Comparison of ENCODE assay signal across 8 mouse cellular contexts in the genomic region with DNA sequence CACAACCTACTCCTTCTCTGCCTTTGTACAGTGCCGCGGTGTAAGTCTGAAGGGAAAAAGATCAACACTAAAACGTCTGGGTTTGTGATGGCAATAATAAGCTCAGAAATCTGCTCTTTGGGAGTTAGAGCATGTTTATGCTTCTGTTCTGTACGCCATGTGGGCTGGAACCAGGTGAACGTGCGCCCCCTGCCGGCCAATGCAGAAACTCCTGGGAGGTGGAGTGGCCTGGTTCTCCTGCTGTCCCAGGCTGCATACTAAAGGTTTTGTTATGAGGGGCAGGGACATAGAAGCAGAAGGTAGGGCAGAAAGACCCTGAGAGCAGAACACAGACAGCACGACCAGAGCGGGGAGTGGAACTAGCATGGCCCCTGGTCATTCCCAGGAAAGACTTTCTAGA. TPM values are rescaled to one million over a fixed set of nuclear protein-coding genes. Genes with fewer than 3 reads are reported as not detected.
DNase-seq lines count a peak whose midpoint lies in the region; ATAC-seq lines count a peak whose summit lies in the region.

No protein-coding gene starts in this region.

- ATAC-seq in embryonic facial prominence, embryonic 13.5 days (ENCODE audit: insufficient number of reproducible peaks, insufficient read depth, low FRiP score, low TSS enrichment, low read depth) = 0 out of 2 replicates have a peak, but pooled peaks have one; percentile 62
- ATAC-seq in limb, embryonic 12.5 days (ENCODE audit: insufficient number of reproducible peaks, insufficient read depth, low FRiP score, low TSS enrichment, low read depth) = peak; percentile 76; the same call in 1 of the 2 replicates
- ATAC-seq in midbrain, embryonic 16.5 days = peak; percentile 94

- H3K9me3 ChIP-seq in embryonic facial prominence, embryonic 13.5 days = no peaks in the 10 kb centered on the region
- no peaks in the 10 kb centered on the region for H3K9me3 ChIP-seq in limb, embryonic 12.5 days
- no peaks in the 10 kb centered on the region for H3K9me3 ChIP-seq in midbrain, embryonic 16.5 days (replicated peaks; ENCODE audit: control insufficient read depth, low read length, poor library complexity, severe bottlenecking)

- H3K27ac ChIP-seq in embryonic facial prominence, embryonic 13.5 days = no peak overlapping the region
- H3K27ac ChIP-seq in limb, embryonic 12.5 days = no peak overlapping the region
- H3K27ac ChIP-seq in midbrain, embryonic 16.5 days (ENCODE audit: low read length) = no peak overlapping the region

- H3K27me3 ChIP-seq in embryonic facial prominence, embryonic 13.5 days = no peaks in the 10 kb centered on the region
- H3K27me3 ChIP-seq in limb, embryonic 12.5 days = no peaks in the 10 kb centered on the region
- H3K27me3 ChIP-seq in midbrain, embryonic 16.5 days (ENCODE audit: control insufficient read depth, insufficient read depth, low read depth, low read length) = no peaks in the 10 kb centered on the region

- 0 out of 2 replicates have a peak overlapping the region, but pooled peaks have one; percentile 44 for H3K9ac ChIP-seq in embryonic facial prominence, embryonic 13.5 days
- H3K9ac ChIP-seq in limb, embryonic 12.5 days (replicated peaks) = no peak overlapping the region
- H3K9ac ChIP-seq in midbrain, embryonic 16.5 days (ENCODE audit: low read depth, low read length) = peak overlapping the region; percentile 38; the same call in 1 of the 2 replicates

- no peaks in the 10 kb centered on the region for H3K36me3 ChIP-seq in embryonic facial prominence, embryonic 13.5 days
- H3K36me3 ChIP-seq in limb, embryonic 12.5 days = no peaks in the 10 kb centered on the region
- no peaks in the 10 kb centered on the region for H3K36me3 ChIP-seq in midbrain, embryonic 16.5 days (ENCODE audit: control insufficient read depth, insufficient read depth, low read length)

- 5% methylated on average over 9 of the region's 9 CpGs for WGBS in embryonic facial prominence, embryonic 13.5 days
- WGBS in limb, embryonic 12.5 days = 4% methylated on average over 9 of the region's 9 CpGs
- 13% methylated on average over 9 of the region's 9 CpGs for WGBS in midbrain, embryonic 16.5 days

- H3K4me1 ChIP-seq in embryonic facial prominence, embryonic 13.5 days = no peaks in the 10 kb centered on the region
- H3K4me1 ChIP-seq in limb, embryonic 12.5 days (replicated peaks) = no peaks in the 10 kb centered on the region
- H3K4me1 ChIP-seq in midbrain, embryonic 16.5 days (ENCODE audit: control insufficient read depth, insufficient read depth, low read length) = no peaks in the 10 kb centered on the region

- H3K4me2 ChIP-seq in embryonic facial prominence, embryonic 13.5 days = peak overlapping the region; percentile 35
- H3K4me2 ChIP-seq in limb, embryonic 12.5 days = peak overlapping the region; percentile 24; the same call in 1 of the 2 replicates
- peak overlapping the region; percentile 43 for H3K4me2 ChIP-seq in midbrain, embryonic 16.5 days (ENCODE audit: low read length)

- H3K4me3 ChIP-seq in embryonic facial prominence, embryonic 13.5 days = no peak overlapping the region
- H3K4me3 ChIP-seq in limb, embryonic 12.5 days (replicated peaks) = no peak overlapping the region
- H3K4me3 ChIP-seq in midbrain, embryonic 16.5 days (ENCODE audit: low read depth, low read length) = no peak overlapping the region

- peak; percentile 69 for DNase-seq in 3134 (ENCODE audit: extremely low read depth, insufficient read length, low spot score)
- DNase-seq in adrenal gland, postnatal 4 days (ENCODE audit: low spot score in 2 of 2) = peak; percentile 39 to 65
- peak; percentile 71 for DNase-seq in heart, adult 8-10 months (ENCODE audit: low spot score)
- DNase-seq in kidney, adult 9 months = peak; percentile 71
- DNase-seq in spleen, postnatal 14 days (ENCODE audit: low spot score in 2 of 2) = peak; percentile 38 to 67

RNA-seq across cellular contexts. Expression of a gene that starts 10.2 kb away (rescaled TPM):
- total RNA-seq in adrenal gland, postnatal 4 days (2021) = not detected
- polyA plus RNA-seq in embryonic facial prominence, embryonic 13.5 days (2015; fragmentation: Nextera tagmentation; extraction: Ambion mirVana) = not detected in 2 replicates
- 10 to 100 TPM in 1 of 4 experiments, 1 to 10 TPM in 2, under 1 TPM in 1; 0.95 to 12.3 (median 2.4) TPM for total RNA-seq in heart, adult 8-10 months (2022)
- not detected in 2 replicates for polyA plus RNA-seq in limb, embryonic 12.5 days (2016; fragmentation: Nextera tagmentation; extraction: Ambion mirVana)
- polyA plus RNA-seq in midbrain, embryonic 16.5 days (2015; fragmentation: Nextera tagmentation; extraction: Ambion mirVana) = not detected in 2 replicates
